Mouse (Mus musculus): ENCODE measurements around the gene Prr5l. TPM values are rescaled to one million over a fixed set of nuclear protein-coding genes. Genes with fewer than 3 reads are reported as not detected.

Gene Prr5l
- total RNA-seq, 2 experiments from 2014 or later = 0.62 to 1.5 TPM

DNA sequence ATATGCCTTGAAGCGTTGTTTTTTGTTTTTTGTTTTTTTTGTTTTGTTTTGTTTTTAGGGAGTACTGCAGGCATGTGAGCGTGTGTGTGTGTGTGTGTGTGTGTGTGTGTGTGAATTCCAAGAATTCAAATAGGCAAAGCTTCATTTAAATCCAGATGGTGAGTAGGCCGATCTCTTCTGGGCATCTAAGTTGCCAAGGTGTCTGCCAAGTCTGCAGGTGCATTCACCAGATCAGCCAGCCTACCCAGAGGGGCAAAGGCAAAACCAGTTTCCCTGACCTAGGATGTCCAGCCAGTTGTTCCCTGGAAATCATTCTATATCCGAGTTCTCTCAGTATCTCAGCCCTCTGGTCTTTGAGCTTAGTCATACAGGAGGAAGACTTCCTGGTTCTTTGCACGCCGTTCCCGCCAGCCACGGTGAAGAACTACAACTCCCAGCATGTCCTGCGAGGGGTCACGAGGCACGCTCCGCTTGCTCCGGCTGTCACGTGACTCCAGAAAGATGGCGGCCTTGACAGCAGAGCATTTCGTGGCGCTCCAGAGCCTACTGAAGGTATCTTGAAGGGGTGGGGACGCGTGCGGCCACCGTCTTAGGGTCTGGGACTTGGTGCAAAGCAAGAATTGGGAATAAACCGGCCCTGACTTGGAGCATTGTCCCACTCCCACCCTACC is 3.1 kb upstream of the Prr5l start, which contains the start of gene Commd9:
TSS of gene Commd9 (plus strand) at position 480 of the 671 bp plus-strand sequence.
- intact Hi-C loops (cut with DNase I) = no loop called here
- peak; percentile 87 to 91 for DNase-seq

DNA sequence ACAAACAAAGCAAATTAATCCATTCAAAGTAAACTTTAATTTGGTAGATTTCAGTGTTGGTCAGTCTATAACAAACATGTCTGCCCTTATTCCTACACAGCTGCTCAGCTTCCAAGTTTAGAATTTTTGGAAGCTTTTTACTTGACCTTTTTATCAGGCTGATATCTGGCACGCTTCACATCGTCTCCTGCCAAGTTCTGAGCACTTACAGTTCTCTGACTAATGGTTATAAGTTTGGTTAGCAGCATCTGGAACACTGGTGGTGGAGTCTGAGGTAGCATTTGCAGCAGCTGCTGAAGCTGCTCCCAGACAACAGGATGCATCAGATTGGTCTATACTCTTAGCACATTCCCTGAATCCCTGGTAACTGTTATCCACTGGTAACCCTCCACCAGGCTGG is 1.5 kb upstream of the Prr5l start:
- intact Hi-C loops (cut with DNase I) = no loop called here
- no peak for DNase-seq

DNA sequence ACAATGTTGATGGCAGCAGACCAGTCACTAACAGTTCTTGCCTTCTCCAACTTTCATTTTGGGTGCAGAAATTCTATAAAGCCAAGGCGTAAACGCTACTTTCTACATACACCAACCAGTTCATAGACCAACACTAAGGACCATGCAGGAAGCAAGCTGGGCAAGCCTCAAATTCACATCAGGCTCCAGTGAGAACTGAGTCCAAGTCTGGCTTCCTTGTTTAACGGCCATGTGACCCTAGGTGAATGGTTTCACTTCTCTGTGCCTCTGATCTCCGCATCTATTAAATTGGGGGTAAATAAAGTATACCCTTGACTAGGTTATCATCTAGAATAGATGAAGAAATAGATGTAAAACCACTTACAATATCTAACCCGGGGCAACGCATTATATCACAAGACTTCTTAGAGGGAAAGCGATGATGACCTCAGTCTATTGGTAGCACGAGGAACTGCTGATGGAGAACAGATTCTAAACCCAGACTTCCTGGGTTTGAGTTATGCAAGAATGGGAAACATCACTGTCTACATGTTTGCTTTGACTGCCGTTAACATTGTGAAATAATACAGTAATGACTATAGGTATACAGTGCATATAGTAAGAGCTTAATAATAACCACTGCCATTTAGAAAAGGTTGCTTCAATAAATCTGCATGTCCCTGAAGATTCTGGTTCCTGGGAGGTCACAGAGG is 1.2 kb downstream of the Prr5l start:
- no peak for DNase-seq
- intact Hi-C loops (cut with DNase I) = no loop called here

DNA sequence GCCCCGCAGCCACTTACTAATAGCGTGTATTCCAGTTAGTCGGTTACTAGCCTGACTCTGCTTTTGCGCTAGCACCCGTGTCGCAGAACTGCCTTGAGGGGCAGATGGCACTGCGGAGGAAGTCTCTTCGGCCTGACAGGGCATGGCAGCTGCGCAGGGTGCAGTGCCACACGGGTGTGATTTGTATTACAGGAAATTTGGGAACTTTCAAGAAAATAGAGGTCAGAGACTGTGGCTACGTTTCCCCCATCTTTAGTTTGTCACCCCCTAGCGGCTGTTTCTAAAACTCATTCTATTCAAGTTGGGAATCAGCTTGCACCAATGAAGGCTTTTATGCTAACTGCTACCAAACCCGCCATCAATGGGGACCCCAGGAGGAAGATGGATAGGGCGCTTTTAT is 11.6 kb downstream of the Prr5l start:
- DNase-seq = peak in 1 of 2 experiments; percentile 21
- intact Hi-C loops (cut with DNase I) = loop anchor here (2.0 kb wide), 1 partner anchor 176 kb away; no protein-coding TSS in a partner anchor

DNA sequence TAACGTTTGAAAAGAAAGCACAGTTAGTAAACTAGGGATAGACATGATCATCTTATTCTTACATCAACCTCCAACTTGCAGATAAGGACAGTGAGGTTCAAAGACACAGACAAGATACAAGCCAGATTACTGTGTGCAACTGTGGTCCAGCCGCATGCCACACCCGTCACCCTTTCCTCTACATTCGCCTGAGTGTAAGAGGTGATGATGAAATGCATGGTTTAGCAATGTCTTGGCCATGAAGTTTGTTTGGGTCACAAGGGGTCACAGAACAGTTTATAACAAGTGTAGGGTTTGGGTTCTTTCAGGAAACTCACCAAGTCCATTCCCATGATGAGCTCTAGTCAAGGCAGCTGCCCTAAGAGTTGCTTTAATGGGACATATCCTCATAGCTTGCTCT is 14.1 kb downstream of the Prr5l start:
- intact Hi-C loops (cut with DNase I) = no loop called here
- DNase-seq = no peak

DNA sequence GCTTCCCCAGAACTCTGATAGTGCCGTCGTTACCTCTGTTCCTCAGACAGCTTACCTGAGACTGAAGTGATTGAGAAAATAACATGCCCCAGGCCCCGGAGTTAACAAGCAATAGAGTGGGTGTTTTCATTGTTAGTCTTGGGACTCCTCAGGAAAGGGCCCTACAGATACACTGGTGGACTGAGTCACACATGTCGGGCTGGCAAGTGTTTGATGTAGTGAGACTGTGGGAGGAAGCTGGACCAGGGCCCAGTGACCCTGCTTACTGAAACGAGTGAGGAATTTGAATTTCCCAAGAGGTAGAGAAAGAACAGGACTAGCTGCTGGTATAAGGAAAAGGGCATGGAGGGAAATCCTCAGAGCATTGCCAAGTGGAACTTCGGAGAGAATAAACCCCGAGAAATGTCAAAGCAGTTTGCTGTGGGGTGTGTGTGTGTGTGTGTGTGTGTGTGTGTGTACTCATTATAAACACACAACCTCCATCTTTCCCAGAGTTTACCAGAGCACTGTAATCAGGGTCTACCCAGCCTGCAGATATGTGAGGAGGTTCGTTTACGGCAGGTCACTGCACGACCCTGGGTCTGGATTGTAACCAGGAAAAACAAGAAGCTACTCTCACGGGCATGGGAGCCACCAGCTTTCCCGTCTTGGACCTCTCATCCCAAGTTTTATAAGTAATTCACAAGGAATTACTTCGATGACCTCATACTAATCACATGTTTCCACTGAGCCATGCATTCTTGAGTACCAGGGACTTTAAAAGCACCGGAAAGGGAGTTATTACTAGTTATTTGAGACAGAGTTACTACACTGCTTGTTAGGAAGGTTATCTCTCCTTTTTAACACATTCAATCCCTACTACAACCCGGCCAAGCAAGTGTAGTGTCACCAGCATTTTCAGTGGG is 20.4 kb downstream of the Prr5l start:
- intact Hi-C loops (cut with DNase I) = no loop called here
- DNase-seq = no peak

DNA sequence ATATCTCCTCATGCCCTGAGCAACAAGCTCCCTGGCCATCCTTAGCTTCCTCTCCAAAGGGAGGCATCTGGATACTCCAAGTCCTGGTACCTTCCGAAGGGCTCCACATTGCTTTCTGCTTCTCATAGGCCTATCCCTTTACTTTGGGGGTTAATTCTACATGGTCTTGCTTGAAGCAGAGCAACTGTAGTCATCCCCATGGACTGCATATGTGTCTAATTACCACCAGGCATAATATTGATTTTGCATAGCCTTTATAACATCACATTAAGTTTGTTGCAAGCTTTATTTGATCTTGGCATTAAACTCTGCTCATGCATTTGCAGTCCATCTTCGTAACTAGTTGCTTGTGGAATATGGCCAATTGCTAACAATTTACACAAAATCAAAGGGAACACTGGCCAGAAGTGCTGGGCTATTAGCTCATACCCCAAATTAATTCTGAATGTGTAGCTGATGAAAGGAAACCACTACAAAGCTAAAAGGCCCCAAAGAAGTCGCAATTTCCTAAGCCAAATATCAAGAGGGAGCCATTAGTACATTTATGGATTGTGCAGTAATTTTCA is 21.8 kb downstream of the Prr5l start:
- intact Hi-C loops (cut with DNase I) = no loop called here
- DNase-seq = no peak

DNA sequence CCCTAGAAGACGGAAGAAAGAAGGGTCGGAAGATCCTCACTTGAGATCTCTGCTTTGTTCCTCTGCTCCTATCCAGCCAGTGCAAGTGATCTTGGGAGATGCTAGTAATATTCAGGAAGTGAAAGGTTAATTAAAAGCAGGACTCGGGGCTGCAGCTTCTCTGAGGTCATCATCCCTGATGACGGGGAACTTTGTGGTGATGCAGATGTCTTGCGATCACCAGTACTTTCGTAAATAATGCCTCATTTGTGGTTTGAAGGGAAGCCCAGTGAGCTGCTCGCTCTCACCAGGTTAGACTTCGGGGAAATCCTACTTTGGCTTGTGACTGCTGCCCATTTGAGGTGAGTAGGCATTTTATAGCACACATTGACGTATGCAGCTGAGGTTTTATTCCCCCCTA is 26.7 kb downstream of the Prr5l start:
- DNase-seq = no peak
- intact Hi-C loops (cut with DNase I) = no loop called here

DNA sequence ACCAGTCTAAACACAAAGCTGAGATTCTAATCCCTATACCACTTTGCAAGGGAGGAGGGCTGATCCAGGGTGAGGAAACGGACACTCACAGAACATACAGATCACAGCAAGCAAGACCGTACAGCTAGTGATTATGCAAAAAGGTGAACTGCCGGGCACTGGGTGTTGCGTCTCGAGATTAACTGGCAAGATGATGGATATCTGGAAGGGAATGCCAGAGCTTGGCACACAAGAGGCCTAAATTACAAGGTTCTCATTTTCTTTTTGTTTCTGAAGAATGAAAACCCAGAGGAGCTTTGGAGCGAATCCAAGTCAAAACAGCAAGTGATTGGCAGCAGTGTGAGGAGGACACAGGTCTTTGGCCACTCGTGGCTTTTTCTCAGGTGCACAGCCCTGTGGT is 28.0 kb downstream of the Prr5l start:
- no peak for DNase-seq

DNA sequence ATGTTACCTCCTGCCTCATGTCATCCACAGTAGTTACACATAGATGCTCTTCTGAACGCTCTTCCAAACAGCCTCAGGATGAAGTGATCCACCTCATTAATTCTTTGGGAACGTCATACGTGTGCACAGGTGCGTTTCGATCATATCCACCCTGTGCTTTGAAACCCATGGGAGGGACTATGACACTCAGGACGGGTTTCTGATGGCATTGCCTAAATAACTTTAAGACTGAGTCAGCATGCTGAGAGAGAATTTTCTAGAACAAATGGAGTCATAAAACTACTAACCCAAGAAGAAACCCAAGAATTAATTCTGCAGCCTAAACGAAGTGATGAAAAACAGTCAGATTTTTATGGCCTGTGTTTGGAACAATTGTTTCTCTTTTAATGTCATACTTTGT is 40.1 kb downstream of the Prr5l start:
- intact Hi-C loops (cut with DNase I) = no loop called here
- DNase-seq = no peak

More for the DNA sequence above, 28.0 kb downstream of the Prr5l start:
- intact Hi-C loops (cut with DNase I) = no loop called here

DNA sequence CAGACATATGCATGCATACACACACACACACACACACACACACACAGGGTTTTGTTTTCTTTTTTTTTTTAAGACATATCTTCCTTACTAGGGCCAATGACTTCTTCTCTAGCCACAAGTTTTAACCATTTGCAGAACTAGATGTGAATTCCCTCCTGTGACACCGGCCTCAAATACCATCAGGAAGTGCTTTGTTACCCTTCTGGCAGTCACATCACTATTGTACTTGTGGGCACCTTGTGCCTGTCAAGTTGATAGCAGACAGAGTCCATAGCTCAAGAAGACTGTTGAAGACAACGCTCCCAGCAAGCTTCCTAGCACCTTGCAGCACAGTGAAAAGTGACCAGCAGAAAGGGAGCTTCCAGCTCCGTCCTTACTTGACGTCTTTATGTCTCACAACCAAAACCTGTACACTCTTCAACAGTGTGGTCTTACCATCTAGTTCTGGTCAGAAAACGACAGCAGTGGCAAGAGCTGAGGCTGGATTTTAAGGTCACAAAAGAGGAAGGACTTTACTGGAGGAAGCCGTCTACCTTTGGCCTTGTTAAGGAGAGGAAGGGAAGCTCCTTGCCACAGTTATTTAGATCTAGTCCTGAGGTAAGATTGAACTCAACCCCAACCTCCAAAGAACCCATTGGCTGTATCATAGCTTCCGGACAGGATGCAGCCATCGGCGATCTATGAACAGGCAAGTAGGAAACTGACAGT is 47.9 kb downstream of the Prr5l start:
- intact Hi-C loops (cut with DNase I) = no loop called here

DNA sequence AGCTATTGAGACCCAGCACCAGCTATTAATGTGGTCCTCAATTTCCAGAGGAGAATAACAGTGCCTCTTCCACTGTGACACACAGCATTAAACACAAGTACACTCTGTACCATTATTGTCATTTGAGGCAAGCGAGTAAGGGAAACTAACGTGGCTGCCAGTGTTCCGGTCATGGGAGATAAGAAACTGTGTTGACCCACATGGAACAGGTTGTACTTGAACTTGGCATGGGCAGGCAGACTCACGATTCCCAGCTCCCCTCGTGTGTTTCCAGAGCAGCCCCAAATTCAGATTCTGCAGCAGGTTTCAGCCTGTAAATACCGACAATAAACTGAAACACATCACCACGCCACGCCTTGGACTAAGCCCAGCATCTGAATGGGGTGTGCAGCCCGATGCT is 50.5 kb downstream of the Prr5l start:
- DNase-seq = no peak
- intact Hi-C loops (cut with DNase I) = no loop called here

More for the DNA sequence above, 47.9 kb downstream of the Prr5l start:
- no peak for DNase-seq

DNA sequence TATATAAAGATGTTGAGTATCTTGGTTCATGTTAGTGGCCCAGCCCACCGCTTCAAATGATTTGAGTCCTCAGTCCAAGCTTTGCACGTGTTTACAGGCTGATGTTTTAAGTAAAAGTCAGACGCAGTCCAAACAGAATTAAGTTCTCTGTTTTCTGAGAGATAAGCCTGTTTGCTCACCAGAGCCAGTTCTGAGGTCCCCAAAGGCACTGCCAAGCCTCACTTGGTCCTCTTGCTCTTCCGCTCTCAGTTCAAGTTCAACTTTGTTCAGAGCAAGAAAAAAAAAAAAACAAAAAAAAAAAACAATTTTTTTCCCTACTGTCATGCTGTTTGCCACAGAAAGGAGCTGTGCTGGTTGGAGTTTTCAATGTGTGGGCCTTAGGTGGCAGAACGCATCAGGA is 51.0 kb downstream of the Prr5l start:
- intact Hi-C loops (cut with DNase I) = no loop called here
- no peak for DNase-seq

DNA sequence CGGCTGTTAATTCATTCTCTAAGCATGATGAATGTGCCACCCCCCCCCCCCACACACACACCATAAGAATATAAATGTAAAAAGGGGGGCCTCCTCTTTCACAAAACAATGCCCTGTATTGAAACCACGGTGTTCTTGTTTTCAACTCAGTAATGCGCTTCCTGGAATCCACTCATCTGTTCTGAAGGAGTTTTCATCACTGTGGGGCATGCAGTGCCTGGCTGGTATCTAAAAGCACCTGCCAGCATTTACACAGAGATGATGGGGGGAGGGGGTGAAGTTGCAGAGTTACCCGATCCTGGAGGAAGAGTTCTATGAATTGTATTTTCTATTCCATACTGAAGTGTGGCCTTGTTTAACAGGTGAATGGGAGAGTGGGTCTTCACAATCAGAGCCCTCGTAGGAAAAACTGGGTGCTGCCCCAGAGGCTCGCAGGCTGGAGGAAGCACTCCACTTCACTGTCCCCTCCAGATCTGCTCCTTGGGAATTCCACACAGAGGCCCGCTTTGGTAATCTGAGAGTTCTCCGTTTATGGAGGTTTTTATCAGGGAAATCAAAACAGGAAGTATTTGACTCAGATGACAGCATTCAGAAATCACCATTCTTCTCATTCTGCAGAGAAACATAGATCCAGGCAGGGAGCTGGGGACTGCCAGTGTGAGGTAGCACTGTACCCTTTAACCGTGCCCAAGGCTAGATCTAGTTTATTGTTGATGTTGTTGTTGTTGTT is 52.5 kb downstream of the Prr5l start:
- intact Hi-C loops (cut with DNase I) = no loop called here

DNA sequence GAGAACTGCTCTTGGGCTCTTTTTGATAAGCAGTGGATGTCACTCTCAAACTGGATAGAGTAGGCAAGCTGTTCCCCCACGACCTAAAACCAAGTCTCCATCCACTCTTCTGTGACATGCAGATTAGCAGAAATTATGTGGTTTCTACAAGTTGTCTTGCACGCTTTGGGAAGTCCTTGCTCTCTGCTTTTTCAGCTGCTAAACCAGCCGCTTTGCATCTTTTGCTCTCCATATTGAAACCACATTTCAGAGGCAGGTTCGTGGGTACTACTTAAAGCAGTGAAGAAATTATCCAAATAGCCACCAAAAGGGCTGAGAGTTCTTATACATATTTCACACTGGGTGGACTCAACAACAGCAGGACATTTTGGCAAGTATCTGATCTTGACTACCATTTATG is 53.8 kb downstream of the Prr5l start:
- DNase-seq = no peak
- intact Hi-C loops (cut with DNase I) = no loop called here

More for the DNA sequence above, 52.5 kb downstream of the Prr5l start:
- no peak for DNase-seq

DNA sequence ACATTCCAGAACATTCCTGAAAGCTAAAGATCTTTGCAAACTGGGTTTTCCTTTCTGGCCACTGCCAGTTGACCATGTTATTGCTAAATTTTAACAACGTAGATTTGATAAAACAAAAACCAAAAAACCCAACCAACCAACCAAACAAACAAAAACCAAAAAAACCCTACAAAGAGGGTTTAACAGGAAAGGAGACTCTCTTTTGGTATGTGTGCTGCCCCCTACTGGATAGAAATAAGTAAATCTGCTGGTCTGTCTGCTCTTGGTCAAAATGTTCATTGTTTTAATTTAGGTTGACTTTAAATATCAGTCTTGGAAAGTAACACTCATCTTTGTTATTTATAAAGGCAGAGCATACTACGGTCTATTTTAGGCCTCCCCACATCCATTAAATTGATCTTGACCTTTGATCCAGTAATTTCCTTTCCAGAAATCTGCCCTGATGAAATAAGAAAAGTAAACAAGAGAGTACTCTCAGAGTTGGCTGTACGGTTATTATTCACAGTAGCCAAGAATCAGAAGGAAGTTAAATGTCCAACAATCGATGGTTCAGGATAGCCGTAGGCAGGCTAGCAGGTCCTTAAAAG is 54.7 kb downstream of the Prr5l start:
- intact Hi-C loops (cut with DNase I) = no loop called here
- no peak for DNase-seq

DNA sequence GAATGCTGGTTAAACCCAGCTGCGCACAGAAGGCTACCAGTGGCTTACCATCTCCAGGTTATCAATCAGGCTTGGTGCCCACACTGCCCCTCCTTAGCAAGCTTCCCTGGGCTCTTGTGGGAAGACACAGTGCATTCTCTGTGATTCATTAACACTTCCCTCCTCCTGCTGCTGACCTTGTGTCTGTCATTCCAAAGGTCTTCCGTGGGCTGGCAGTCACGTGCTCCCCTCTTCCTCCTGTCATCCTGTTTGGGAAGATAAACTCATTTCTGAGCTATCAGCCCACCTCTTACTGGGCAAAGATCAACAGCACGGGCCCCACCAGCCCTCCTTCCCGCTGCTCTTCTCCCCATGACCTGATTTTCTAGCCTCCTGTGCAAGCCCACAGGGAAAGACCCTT is 55.2 kb downstream of the Prr5l start:
- intact Hi-C loops (cut with DNase I) = loop anchor here (2.0 kb wide), 1 partner anchor 131 kb away; no protein-coding TSS in a partner anchor
- no peak for DNase-seq

DNA sequence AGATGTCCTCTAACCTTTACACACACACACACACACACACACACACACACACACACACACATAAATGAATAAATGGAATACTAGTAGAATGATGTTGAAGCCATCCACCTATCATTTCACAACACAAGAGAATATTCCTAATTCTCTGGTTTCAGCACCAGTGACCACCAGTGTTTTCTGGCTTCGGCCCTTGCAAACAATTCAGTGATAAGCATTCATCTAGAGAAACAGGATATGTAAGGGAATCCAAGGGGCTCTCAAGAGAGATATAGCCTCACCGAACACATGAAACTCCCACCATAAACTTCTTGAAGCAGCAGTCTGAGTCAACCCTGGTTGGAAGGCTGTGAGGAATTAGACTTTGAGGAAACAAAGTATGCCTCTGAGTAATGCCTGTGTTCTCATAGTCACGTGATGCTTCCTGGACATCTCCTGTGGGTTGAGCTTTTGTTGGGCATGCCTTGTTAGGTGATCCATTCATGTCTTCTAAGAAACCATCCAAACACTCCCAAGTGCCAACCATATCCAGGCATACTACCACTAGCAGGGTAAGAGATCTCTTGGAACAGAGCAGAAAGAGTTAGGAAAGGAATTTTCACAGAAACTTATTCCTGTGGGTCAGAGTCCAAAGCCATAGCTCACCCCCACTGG is 55.8 kb downstream of the Prr5l start:
- DNase-seq = no peak

More for the DNA sequence above, 55.8 kb downstream of the Prr5l start:
- intact Hi-C loops (cut with DNase I) = loop anchor here (2.0 kb wide), 1 partner anchor 130 kb away; no protein-coding TSS in a partner anchor
